ENCODE assay signal across 13 mouse cellular contexts in genomic region chr11:5037146-5037854, GRCm38 (mm10). TPM values are rescaled to one million over a fixed set of nuclear protein-coding genes. Genes with fewer than 3 reads are reported as not detected.
DNase-seq lines count a peak whose midpoint lies in the region; ATAC-seq lines count a peak whose summit lies in the region.
"Had no signal": no experiment of that assay in that cellular context is flagged by ENCODE, and none has a peak within 500 bp of the region (broad histone marks: within the 10 kb centered on the region; RNA-seq: fewer than 3 reads in every experiment).

No protein-coding gene starts in this region.

- 93% methylated on average over 8 of the region's 8 CpGs for WGBS in midbrain, embryonic 13.5 days

- peak; percentile 55 for DNase-seq in gastrocnemius, adult 18-20 months (ENCODE audit: low spot score)
- DNase-seq in gastrocnemius, postnatal 4 days (ENCODE audit: low spot score in 2 of 2) = no peak
- DNase-seq in testis, postnatal 10 days (ENCODE audit: low spot score) = peak; percentile 76
- DNase-seq in testis, postnatal 14 days (ENCODE audit: low spot score) = no peak
- peak; percentile 78 to 84 for DNase-seq in cerebellum, postnatal 14 days
- DNase-seq in skeletal muscle tissue, adult 2 months (ENCODE audit: low read depth, low spot score) = peak; percentile 57
- no peak for DNase-seq in embryo, embryonic 11 days

- H3K36me3 ChIP-seq in midbrain, embryonic 13.5 days = peaks cover 100% of the 10 kb centered on the region

- no peaks in the 10 kb centered on the region for H3K9me3 ChIP-seq in midbrain, embryonic 13.5 days
- H3K9me3 ChIP-seq: embryonic facial prominence, embryonic 10.5 days; heart, embryonic 15.5 days; intestine, embryonic 15.5 days; megakaryocyte, embryonic 14.5 days had no signal

- H3K27ac ChIP-seq in midbrain, embryonic 13.5 days = no peak overlapping the region
- H3K27ac ChIP-seq: embryonic facial prominence, embryonic 10.5 days; heart, embryonic 15.5 days; intestine, embryonic 15.5 days had no signal

- no peak overlapping the region for H3K9ac ChIP-seq in midbrain, embryonic 13.5 days (replicated peaks)
- H3K9ac ChIP-seq: heart, embryonic 15.5 days; intestine, embryonic 15.5 days had no signal

- no peaks in the 10 kb centered on the region for H3K4me1 ChIP-seq in midbrain, embryonic 13.5 days (replicated peaks)
- H3K4me1 ChIP-seq: intestine, embryonic 15.5 days had no signal

- no peak overlapping the region for H3K4me3 ChIP-seq in midbrain, embryonic 13.5 days (replicated peaks)
- H3K4me3 ChIP-seq: embryonic facial prominence, embryonic 10.5 days; heart, embryonic 15.5 days; intestine, embryonic 15.5 days; megakaryocyte, embryonic 14.5 days had no signal

- no peaks in the 10 kb centered on the region for H3K27me3 ChIP-seq in midbrain, embryonic 13.5 days
- H3K27me3 ChIP-seq: heart, embryonic 15.5 days; intestine, embryonic 15.5 days; megakaryocyte, embryonic 14.5 days had no signal

- H3K4me2 ChIP-seq in midbrain, embryonic 13.5 days (replicated peaks) = no peak overlapping the region
- H3K4me2 ChIP-seq: heart, embryonic 15.5 days; intestine, embryonic 15.5 days had no signal

- ATAC-seq in midbrain, embryonic 13.5 days = no peak
- ATAC-seq: forebrain, embryonic 14.5 days; intestine, embryonic 15.5 days had no signal

RNA-seq across cellular contexts. Expression of gene Rasl10a, which starts 20.6 kb away (rescaled TPM):
- under 1 TPM in 1 of 2 experiments, not detected in 1; 0.21 TPM for total RNA-seq in gastrocnemius, adult 18-20 months (2021)
- total RNA-seq in gastrocnemius, postnatal 4 days (2021) = 1 to 10 TPM; 1.9 to 2.8 TPM
- polyA plus RNA-seq in midbrain, embryonic 13.5 days (2015; fragmentation: Nextera tagmentation; extraction: Ambion mirVana) = 0.55 and 0.66 TPM in 2 replicates

RNA-seq across cellular contexts. Expression of gene Gas2l1, which starts 27.8 kb away (rescaled TPM):
- total RNA-seq in gastrocnemius, adult 18-20 months (2021) = 1 to 10 TPM; 3.6 to 6.5 TPM
- 10 to 100 TPM; 25.1 to 28.5 TPM for total RNA-seq in gastrocnemius, postnatal 4 days (2021)
- polyA plus RNA-seq in midbrain, embryonic 13.5 days (2015; fragmentation: Nextera tagmentation; extraction: Ambion mirVana) = 13.0 and 20.9 TPM in 2 replicates

RNA-seq across cellular contexts. Expression of gene Ap1b1, which starts 50.7 kb away (rescaled TPM):
- total RNA-seq in gastrocnemius, adult 18-20 months (2021) = 10 to 100 TPM; 41.3 to 48.7 TPM
- 10 to 100 TPM; 46.5 to 58.0 TPM for total RNA-seq in gastrocnemius, postnatal 4 days (2021)
- polyA plus RNA-seq in midbrain, embryonic 13.5 days (2015; fragmentation: Nextera tagmentation; extraction: Ambion mirVana) = 87.2 and 93.9 TPM in 2 replicates

Comparison
In these comparisons a context has a peak if more than half of its experiments do, and no peak if none do; other contexts are left out.
1. DNase-seq: peak in gastrocnemius, adult 18-20 months (single experiment), testis, postnatal 10 days (single experiment), cerebellum, postnatal 14 days (2 of 2) and skeletal muscle tissue, adult 2 months (single experiment); none in gastrocnemius, postnatal 4 days (0 of 2), testis, postnatal 14 days (single experiment) and embryo, embryonic 11 days (single experiment).